Mouse (Mus musculus) liver, embryonic 14.5 days (tissue): ENCODE measurements at regions not wholly inside any gene's neighbourhood (a gene's known extent, or its start where the extent isn't known, plus 50 kb on each side); places are given as distances from the start of the nearest gene placed in this dataset.

Experiments
- CTCF ChIP-seq: IDR thresholded peaks from 2 replicates; pipeline ENCODE4 v1.5.1; 2016; ENCODE audit warnings: antibody characterized with exemption, low read depth, control low read depth
- EP300 ChIP-seq: IDR thresholded peaks from 2 replicates; pipeline ENCODE4 v1.6.1; 2016; ENCODE audit warnings: antibody characterized with exemption, low read depth

- TF ChIP-seq CTCF (no peak), EP300 (no peak)
These were observed 132.4 kb upstream of the Tmc3 start for GRCm38 (mm10) chr7:83452309-83452708.
